Mouse (Mus musculus) adrenal gland, postnatal 25 days (tissue): ENCODE measurements around the gene Ubxn2a. TPM values are rescaled to one million over a fixed set of nuclear protein-coding genes. Genes with fewer than 3 reads are reported as not detected.
"Not testable (repeated sequence)": the region's sequence is repeated elsewhere in the genome, so short reads cannot be mapped to it uniquely, and the experiment has no call there.

Experiments used
- DNase-seq: peaks from one replicate; pipeline ENCODE4 v3.0.0; 2021; ENCODE audit warnings: mixed read lengths
- long read RNA-seq: library from polyadenylated mRNA; stranded (forward); transcript quantifications from one replicate; pipeline ENCODE4 v2.0.0, GENCODE M21; 2021
- total RNA-seq: library from RNA; stranded (reverse); gene quantifications from 2 replicates; pipeline ENCODE4 v1.2.3, GENCODE M21; 2021

Ubxn2a gene
- total RNA-seq, result 38.3 and 43.2 TPM in 2 replicates
- long read RNA-seq, transcript Ubxn2a-201 (7 exons, 2,696 nt), result major isoform, 31 of 43 reads
- long read RNA-seq, partial matches to known transcripts, result 1 of 43 reads
- long read RNA-seq, other reads (novel, unspliced or antisense), result 8 of 43 reads

GRCm38 (mm10) chr12:4906951-4907906 lies at the start of gene Ubxn2a:
TSS of gene Ubxn2a (minus strand) at chr12:4907705.
- DNase-seq, result peak; percentile 98

- DNase-seq, result no peak
Observed at GRCm38 (mm10) chr12:4953156-4953555, 45.7 kb upstream of the Ubxn2a start.

GRCm38 (mm10) chr12:4952272-4952671 lies 44.8 kb upstream of the Ubxn2a start:
- no peak for DNase-seq

- no peak for DNase-seq
Observed at GRCm38 (mm10) chr12:4930820-4931548, 23.5 kb upstream of the Ubxn2a start.

- no peak for DNase-seq
Observed at GRCm38 (mm10) chr12:4928197-4928596, 20.7 kb upstream of the Ubxn2a start.

- DNase-seq, result peak; percentile 69
Observed at GRCm38 (mm10) chr12:4917805-4918591, 10.5 kb upstream of the Ubxn2a start.

GRCm38 (mm10) chr12:4916994-4917804 lies 9.7 kb upstream of the Ubxn2a start, which contains the start of gene Atad2b:
TSS of gene Atad2b (plus strand) at chr12:4917353.
- DNase-seq, result peak; percentile 98

- DNase-seq, result no peak
Observed at GRCm38 (mm10) chr12:4914944-4915343, 7.4 kb upstream of the Ubxn2a start.

- DNase-seq, result no peak
Observed at GRCm38 (mm10) chr12:4914441-4914840, 6.9 kb upstream of the Ubxn2a start.

- DNase-seq, result peak; percentile 14
Observed at GRCm38 (mm10) chr12:4911716-4912115, 4.2 kb upstream of the Ubxn2a start.

GRCm38 (mm10) chr12:4910496-4910895 lies 3.0 kb upstream of the Ubxn2a start:
- not testable (repeated sequence) for DNase-seq

- no peak for DNase-seq
Observed at GRCm38 (mm10) chr12:4908391-4908790, 886 bp upstream of the Ubxn2a start.

GRCm38 (mm10) chr12:4906476-4906875 lies 1.0 kb downstream of the Ubxn2a start:
- DNase-seq, result no peak

- no peak for DNase-seq
Observed at GRCm38 (mm10) chr12:4905946-4906345, 1.6 kb downstream of the Ubxn2a start.

- DNase-seq, result no peak
Observed at GRCm38 (mm10) chr12:4898024-4898423, 9.5 kb downstream of the Ubxn2a start.

GRCm38 (mm10) chr12:4889891-4890290 lies 17.6 kb downstream of the Ubxn2a start:
- no peak for DNase-seq

- DNase-seq, result no peak
Observed at GRCm38 (mm10) chr12:4889251-4889650, 18.3 kb downstream of the Ubxn2a start.

- DNase-seq, result no peak
Observed at GRCm38 (mm10) chr12:4888739-4889138, 18.8 kb downstream of the Ubxn2a start.

- not testable (repeated sequence) for DNase-seq
Observed at GRCm38 (mm10) chr12:4886581-4886980, 20.9 kb downstream of the Ubxn2a start.

GRCm38 (mm10) chr12:4885062-4885461 lies 22.4 kb downstream of the Ubxn2a start:
- DNase-seq, result no peak

- no peak for DNase-seq
Observed at GRCm38 (mm10) chr12:4882086-4882485, 25.4 kb downstream of the Ubxn2a start.
